Mouse (Mus musculus) frontal cortex, postnatal 14 days (tissue): Measurements from ENCODE around the gene Creb1.

Source experiments
- DNase-seq, 2 experiments: peaks; one replicate each; pipeline ENCODE4 v3.0.0; 2022; ENCODE audit warnings: low spot score in 2 of 2

Gene Creb1

GRCm38 (mm10) chr1:64532589-64533470, at the start of gene Creb1:
TSS of gene Creb1 (plus strand) at chr1:64532645.
- peak; percentile 98 to 99 for DNase-seq

GRCm38 (mm10) chr1:64488521-64489029, 43.9 kb upstream of the Creb1 start:
- DNase-seq: no peak

- no peak for DNase-seq
Observed at GRCm38 (mm10) chr1:64496803-64497202, 35.6 kb upstream of the Creb1 start.

- DNase-seq: no peak
Observed at GRCm38 (mm10) chr1:64501382-64502140, 30.9 kb upstream of the Creb1 start.

- DNase-seq: no peak
Observed at GRCm38 (mm10) chr1:64508479-64509096, 23.9 kb upstream of the Creb1 start.

GRCm38 (mm10) chr1:64509678-64510077, 22.8 kb upstream of the Creb1 start:
- DNase-seq: peak in 1 of 2 experiments; percentile 37

GRCm38 (mm10) chr1:64514184-64514583, 18.3 kb upstream of the Creb1 start:
- DNase-seq: no peak

- no peak for DNase-seq
Observed at GRCm38 (mm10) chr1:64516593-64516992, 15.9 kb upstream of the Creb1 start.

GRCm38 (mm10) chr1:64518480-64518879, 14.0 kb upstream of the Creb1 start:
- DNase-seq: no peak

GRCm38 (mm10) chr1:64519345-64519744, 13.1 kb upstream of the Creb1 start:
- DNase-seq: no peak

- no peak for DNase-seq
Observed at GRCm38 (mm10) chr1:64519901-64520300, 12.5 kb upstream of the Creb1 start.

GRCm38 (mm10) chr1:64521734-64522133, 10.7 kb upstream of the Creb1 start:
- no peak for DNase-seq

GRCm38 (mm10) chr1:64522637-64523036, 9.8 kb upstream of the Creb1 start:
- DNase-seq: no peak

GRCm38 (mm10) chr1:64523117-64523516, 9.3 kb upstream of the Creb1 start:
- DNase-seq: no peak

GRCm38 (mm10) chr1:64524661-64525060, 7.8 kb upstream of the Creb1 start:
- DNase-seq: no peak

- DNase-seq: no peak
Observed at GRCm38 (mm10) chr1:64527626-64528025, 4.8 kb upstream of the Creb1 start.

- no peak for DNase-seq
Observed at GRCm38 (mm10) chr1:64529781-64530315, 2.6 kb upstream of the Creb1 start.

- no peak for DNase-seq
Observed at GRCm38 (mm10) chr1:64531548-64531947, 897 bp upstream of the Creb1 start.

- no peak for DNase-seq
Observed at GRCm38 (mm10) chr1:64532067-64532523, 350 bp upstream of the Creb1 start.

GRCm38 (mm10) chr1:64533471-64534443, 1.3 kb downstream of the Creb1 start:
- DNase-seq: peak in 1 of 2 experiments; percentile 37
